Mouse (Mus musculus): ENCODE measurements at regions not wholly inside any gene's neighbourhood (a gene's known extent, or its start where the extent isn't known, plus 50 kb on each side); places are given as distances from the start of the nearest gene placed in this dataset.

GRCm38 (mm10) chr2:147803102-147803501 lies 243.7 kb downstream of the Foxa2 start:
- TF ChIP-seq GATA1 (IDR thresholded peaks at IDR 0.05; ENCODE audit: borderline replicate concordance, low read length): no peak
- TF ChIP-seq FLI1 (IDR thresholded peaks at IDR 0.05; ENCODE audit: low read length): no peak
